Mouse (Mus musculus): ENCODE results near the gene Abcf2.
A peak's percentile ranks its signal among the peaks of the same experiment; 100 is the strongest.

Abcf2 gene

DNA sequence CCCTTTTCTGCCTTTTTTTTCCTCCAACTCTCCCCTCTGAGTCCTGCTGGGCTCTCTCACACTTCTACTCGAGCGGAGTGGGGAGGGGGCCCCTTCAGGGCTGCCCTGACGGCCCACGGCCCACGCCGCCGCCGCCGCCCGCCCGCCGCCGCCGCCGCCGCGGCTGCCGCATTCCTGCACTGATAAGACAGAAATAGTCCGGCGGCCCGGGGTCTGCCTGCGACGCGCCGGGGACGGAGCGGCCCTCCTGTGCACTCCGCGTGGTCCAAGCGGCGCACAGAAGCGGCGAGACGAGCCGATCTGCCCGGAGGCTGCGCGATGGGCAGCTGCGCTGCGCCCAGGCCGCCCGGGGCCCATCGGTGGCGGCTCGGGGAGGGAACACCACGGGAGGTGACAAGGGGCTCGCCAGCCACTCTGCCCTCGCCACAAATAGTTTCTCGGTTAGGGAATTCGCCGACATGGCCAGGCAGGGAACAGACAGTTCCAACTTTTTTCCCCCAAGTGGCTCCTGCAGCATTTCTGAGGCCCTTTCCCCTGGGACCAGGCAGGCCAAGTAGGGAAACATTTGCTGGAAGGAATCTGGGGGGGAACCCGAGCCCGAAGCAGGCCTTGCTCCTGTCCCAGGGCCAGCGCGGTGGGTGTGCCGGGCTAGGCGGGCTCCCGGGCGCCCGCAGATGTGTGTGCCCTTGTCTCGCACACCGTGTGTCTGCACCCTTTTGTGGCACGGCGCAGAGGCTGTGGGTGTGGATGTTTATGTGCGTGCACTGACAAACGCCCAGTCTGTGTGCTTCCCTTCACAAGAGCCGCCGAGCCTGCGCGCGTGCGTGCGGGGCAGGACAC, 24.9 kb upstream of the Abcf2 start:
- DNase-seq (ENCODE audit: low read depth, low spot score) = no peak

DNA sequence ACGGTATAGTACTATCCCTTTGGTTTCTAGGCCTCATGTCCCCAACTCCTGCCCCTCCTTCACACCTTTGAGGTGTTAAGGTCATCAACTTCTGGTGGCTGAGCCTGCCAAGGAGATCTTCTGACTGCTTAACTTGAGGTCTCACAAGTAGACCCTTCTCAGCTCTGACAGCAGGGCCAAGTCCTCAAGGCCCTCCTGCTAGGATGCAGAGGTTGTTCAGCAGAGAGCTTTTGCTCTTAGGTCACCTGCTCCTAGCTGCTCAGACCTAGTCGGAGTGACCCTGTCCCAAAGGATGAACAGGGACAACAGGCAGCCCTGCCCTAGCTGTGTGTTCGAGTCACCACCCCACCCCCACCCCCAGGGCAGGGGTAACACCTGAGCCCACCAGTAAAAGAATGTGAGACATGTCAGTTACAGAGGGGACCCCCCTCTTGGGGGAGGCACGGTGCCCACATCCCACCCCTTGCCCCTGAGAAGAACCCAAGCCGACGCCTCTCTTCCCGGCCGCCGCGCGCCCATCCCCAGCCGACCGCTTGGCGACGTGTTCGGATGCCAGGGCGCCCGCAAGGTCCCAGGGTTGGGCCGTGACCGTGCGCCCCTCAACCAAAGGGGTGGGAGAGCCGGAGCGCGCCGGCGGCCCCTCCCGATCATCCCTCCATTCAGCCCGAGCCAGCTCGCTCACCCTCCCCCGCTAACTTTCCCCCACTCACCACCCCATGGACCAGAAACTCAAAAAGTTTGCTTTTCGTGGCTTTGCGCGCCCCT, 24.0 kb upstream of the Abcf2 start:
- DNase-seq (ENCODE audit: low read depth, low spot score) = no peak

DNA sequence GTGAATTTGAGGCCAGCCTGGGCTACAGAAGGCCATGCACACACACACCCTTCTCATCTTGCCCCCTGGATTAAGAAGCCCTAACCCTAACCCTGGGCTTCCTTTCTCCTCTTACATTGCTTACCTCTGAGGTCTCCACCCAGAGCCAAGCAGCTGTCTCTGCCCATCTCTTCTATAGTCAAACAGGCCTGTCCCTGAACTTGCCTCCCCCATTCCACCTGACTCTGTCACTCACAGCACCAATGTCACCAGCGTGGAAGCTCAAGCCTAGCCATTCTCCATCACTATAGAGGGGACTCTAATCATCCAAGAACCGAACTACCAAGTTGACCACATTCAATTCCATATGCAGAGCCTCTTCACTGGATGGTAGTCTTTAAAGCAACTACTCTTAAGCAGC, 23.0 kb upstream of the Abcf2 start:
- no peak for DNase-seq (ENCODE audit: low read depth, low spot score)

DNA sequence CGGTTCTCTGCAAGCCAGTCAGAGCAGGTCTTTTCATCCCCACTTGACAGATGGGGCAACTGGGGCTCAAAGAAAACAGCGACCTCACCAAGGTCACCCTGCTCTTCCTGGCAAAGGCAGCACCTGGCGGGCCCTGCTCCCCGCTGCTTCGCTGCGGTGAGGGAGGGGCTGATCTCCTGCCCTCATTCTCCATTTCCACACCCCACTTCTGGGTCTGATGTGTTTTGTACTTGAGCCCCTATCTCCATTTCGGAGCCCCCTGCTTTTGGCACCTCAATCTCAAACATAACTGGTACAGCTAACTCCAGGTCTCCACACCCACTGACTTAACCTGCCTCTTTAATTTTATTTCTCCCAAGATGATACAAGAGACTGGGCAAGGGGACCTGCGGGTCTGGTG, 21.9 kb upstream of the Abcf2 start:
- no peak for DNase-seq (ENCODE audit: low read depth, low spot score)

DNA sequence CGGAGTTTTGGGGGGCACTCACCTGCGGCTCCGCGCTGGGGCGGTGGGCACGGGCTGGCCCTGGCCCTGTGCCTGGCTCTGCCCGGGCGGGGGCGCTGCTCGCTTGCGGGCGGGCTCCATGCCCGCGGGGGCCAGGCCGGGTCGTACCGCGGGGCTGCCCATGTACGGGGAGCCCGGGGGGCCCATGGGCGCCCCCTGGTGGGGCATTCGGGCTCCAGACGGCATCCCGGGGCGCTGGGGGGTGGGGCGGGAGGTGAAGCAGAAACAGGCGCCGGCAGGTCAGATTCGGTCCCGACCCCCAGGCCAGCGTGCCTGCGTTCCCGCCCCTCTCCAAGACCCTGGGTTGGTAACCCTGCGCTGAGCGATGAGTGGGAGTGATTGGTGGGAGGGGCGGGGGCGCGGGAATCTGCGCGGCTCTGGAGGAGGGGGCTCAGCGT, 21.3 kb upstream of the Abcf2 start:
- peak; percentile 55 for DNase-seq (ENCODE audit: low read depth, low spot score)

DNA sequence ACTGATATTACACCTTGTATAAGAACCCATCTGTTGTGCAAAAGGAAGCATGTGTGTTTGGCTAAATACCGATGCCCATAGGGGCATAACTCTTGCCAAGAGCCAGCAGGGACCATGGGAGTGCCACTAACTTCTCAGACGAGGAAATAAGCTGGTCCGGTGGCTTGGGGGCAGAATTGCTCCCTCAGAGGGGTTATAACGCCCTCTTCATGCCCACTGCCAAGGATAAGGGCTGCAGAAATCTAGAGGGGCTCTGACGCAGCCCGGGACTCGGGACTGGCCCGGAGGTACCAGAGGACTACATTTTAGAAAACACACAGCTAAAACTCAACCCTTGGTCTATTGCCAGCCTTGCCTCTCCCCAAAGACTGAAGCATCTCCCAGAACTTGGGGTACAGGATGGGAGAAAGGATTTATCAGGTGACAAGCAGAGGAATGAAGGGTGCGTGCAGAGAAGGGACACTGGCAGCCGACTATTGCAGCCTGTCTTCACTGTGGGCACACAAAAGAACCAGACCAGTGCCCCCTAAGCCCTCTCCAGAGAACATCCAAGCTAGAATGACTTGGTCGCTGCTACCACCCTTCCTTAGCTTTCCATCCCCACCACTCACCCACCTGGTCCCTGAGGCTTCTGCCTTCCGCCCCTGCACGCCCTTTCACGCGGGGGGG, 20.8 kb upstream of the Abcf2 start:
- DNase-seq (ENCODE audit: low read depth, low spot score) = no peak

DNA sequence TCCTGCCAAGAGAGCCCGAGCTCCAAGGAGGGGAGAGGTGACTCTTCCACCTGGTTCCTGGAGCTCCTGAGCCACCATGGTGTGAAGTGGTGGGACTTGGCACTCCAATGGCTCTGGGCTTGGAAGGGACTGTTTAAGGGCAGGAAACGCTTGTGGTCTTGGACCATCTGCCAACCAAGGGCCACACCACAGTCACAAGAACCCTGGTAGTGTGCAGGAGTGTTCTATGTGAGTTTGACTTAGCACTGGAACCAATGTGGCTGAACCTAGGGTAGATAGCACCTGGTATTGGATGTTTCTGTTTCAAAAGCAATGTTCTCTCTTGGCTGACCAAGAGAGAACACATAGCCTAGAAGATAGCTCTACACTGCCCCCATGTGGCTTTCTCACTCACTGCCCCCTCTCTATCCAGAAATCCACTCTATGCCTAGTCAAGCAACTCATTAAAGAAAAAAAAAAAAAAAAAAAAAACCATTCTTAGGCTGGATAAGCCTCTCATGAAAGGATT, 20.0 kb upstream of the Abcf2 start:
- peak; percentile 84 for DNase-seq (ENCODE audit: low read depth, low spot score)

DNA sequence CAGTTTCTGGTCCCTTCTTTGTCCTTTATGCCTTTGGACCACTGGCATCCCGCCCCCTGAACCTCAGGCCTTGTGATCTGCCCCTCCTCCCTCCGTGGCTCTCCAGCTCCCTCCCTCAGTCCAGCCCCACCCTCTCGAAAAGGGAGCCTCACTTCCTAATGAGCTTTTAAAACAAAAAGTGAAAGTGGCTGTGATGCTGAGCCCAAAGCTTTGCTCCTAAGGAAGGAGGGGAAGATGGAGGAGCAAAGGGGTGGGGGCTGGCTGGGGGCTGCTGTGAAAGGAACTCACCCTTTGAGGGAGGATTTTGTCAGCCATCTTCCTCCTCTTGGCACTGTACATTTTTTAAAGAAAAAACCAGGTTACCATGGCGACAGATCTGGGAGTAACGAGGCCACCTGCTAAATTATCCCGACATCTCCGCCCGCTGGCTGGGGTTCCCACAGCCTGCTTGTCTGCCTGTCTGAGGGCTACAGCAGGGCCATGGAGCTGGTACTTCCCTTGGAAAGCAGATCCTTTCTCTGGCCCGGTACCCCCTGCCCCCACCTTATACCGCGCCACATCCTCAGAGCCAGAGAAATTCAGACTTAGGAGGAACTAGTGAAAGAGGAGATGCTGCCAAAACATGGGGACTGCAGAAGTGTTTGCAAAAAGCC, 19.4 kb upstream of the Abcf2 start:
- no peak for DNase-seq (ENCODE audit: low read depth, low spot score)

DNA sequence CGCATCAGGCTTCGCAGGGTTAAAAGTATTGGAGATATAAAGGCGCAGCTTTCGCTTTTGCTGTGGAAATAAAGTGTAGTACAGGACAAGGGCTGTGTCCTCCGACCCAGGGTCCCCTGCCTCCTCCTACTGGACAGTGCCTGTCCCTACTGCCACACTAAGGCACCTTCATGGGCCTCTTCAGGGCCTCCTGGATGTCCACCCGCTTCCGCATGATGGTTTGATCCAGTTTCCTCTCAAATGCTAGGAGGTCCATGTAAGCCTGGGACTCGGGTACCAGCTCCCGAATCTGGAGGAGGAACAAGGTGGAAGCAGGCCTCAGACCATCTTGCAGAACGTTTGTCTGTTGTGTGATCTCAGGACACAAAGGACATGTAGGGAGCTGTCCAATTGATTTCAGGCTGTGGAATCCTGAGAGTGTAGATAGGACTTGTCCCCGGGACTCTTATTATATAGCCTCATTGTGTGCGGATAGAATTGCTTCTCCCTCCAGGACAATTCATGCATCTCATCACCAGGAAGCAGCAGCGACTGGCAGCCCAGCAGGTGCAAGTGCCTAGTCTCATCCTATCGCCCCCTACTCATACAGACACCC, 18.6 kb upstream of the Abcf2 start:
- no peak for DNase-seq (ENCODE audit: low read depth, low spot score)

DNA sequence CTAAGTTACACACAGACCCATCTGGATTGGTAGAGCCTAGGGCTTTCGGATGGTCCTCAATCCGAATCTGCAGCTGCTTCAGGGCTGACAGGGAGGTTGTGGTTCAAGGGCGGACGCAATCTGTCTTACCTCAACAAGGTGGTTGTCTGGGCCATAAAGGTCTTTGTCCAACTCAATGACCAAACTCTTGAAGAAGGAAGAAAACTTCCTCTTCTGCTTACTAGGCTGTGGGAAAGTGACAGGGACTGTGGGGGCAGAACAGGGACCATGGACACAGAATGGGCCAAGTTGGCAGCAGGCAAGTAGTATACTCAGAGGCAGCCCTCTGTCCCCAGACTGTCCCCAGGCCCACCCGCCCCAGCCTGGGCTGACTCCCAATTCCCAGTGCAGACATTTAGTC, 18.0 kb upstream of the Abcf2 start:
- DNase-seq (ENCODE audit: low read depth, low spot score) = no peak

DNA sequence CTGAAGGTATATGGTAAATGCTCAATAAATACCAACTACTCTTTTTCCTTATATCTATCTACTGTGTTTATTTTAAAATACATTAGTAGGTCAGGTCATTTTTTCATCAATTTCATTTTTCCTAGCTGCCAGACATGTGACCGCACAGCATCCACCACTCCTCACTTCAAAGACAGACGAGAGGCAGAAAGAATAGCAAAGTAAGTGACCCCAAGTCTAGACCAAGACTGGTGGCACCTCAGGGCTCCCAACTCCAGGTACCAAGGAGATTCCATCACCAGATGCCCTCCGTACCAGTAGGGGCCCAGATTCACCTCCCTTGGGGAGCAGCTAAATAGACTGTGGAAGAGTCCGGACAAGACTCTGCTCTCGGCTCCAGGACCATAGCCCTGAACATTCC, 17.1 kb upstream of the Abcf2 start:
- no peak for DNase-seq (ENCODE audit: low read depth, low spot score)

DNA sequence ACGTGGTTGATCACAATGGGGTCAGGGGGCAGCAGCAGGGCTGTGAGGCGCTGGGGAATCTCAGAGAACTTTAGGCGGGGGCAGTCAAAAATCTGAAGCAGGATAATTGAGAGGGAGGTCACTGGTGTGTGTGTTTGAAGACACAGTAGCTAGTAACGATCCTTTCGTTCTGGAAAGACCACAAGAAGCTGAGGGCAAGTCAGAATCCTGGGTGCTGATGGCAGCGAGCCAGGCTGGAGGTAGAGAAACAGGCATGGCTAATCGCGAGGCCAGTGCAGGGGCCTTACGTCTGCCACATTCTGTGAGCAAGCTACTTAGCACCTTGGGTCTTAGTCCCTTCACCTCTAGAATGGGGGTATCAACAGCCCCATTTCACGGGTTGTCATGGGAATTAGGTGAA, 16.7 kb upstream of the Abcf2 start:
- no peak for DNase-seq (ENCODE audit: low read depth, low spot score)

DNA sequence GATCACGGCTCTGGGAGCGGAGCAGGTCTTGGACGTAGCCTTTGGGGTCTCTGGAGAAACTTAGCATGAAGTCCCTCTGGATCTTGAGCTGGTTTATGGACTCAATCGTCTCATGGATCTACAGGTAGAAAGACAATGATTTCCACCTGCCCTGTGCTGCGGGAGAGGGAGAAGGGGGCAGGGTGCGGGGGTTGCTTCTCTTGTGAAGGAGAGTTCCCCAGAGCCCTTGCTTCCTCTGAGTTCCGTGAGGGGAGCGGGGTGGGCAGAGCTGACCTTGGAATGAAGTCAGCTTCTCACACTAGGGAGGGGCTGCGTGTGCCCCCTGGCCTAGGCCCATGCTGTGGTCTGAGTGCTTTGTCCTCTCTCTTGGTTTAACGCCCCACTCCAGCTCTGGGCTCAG, 16.0 kb upstream of the Abcf2 start:
- DNase-seq (ENCODE audit: low read depth, low spot score) = no peak

DNA sequence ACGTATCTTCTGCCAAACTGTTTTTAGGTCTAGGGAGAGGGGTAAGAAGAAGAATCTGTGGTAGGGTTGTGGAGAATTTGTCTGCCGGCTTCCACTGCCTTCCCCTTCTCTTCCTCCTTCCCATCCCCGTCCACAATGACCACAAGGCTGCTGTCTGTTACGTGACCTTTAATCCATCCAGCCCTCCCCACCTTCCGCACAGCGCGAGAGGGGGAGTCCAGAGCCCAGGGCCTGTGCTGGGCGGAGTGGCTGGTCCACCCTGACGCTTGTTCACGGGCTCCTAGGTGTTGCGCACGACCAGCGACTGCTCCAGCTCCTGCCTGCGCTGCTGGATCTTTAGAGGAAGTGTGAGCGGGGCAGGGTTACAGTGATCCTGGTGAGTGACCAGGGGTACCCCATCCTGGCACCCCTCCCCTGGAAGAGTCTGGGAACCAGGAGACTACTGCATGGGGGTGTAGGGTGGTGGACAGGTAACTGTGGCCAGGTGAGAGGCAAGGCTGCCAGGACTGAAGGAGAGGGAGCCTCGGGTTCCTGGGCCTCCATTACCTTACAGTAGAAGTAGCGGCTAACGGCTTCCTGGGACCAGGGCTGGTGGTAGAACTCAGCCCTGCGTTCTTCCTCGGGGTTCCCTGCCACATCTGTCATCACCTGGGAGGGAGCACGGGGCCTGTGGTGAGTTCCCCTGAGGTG, 15.3 kb upstream of the Abcf2 start:
- DNase-seq (ENCODE audit: low read depth, low spot score) = no peak

DNA sequence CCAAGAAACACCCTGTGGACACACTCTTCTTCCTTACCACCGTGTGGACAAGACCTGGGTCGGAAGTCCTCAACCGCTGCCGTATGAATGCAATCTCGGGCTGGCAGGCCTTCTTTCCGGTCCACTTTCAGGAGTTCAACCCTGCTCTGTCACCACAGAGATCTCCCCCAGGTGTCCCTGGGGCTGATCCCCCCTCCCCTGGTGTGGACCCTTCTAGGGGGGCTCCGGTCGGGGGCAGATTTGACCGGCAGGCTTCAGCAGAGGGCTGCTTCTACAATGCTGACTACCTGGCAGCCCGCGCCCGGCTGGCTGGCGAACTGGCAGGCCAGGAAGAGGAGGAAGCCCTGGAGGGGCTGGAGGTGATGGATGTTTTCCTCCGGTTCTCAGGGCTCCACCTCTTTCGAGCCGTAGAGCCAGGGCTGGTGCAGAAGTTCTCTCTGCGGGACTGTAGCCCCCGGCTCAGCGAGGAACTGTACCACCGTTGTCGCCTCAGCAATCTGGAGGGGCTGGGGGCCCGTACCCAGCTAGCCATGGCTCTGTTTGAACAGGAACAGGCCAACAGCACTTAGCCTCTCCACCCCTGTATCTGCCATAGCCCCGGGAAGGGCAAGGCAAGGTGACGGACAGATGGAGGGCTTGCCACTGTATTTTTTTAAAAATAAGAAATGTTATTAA, 14.7 kb upstream of the Abcf2 start:
- no peak for DNase-seq (ENCODE audit: low read depth, low spot score)

DNA sequence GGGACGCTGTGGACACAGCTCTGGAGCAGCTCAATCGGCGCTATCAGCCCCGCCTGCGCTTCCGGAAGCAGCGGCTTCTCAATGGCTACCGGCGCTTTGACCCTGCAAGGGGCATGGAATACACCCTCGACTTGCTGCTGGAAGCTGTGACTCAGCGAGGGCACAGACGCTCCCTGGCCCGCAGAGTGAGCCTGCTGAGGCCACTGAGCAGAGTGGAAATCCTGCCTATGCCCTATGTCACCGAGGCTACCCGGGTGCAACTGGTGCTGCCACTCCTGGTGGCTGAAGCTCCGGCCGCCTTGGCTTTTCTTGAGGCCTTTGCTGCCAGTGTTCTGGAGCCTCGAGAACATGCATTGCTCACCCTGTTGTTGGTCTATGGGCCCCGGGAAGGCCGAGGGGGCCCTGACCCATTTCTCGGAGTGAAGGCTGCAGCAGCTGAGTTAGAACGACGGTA, 14.0 kb upstream of the Abcf2 start:
- DNase-seq (ENCODE audit: low read depth, low spot score) = no peak

DNA sequence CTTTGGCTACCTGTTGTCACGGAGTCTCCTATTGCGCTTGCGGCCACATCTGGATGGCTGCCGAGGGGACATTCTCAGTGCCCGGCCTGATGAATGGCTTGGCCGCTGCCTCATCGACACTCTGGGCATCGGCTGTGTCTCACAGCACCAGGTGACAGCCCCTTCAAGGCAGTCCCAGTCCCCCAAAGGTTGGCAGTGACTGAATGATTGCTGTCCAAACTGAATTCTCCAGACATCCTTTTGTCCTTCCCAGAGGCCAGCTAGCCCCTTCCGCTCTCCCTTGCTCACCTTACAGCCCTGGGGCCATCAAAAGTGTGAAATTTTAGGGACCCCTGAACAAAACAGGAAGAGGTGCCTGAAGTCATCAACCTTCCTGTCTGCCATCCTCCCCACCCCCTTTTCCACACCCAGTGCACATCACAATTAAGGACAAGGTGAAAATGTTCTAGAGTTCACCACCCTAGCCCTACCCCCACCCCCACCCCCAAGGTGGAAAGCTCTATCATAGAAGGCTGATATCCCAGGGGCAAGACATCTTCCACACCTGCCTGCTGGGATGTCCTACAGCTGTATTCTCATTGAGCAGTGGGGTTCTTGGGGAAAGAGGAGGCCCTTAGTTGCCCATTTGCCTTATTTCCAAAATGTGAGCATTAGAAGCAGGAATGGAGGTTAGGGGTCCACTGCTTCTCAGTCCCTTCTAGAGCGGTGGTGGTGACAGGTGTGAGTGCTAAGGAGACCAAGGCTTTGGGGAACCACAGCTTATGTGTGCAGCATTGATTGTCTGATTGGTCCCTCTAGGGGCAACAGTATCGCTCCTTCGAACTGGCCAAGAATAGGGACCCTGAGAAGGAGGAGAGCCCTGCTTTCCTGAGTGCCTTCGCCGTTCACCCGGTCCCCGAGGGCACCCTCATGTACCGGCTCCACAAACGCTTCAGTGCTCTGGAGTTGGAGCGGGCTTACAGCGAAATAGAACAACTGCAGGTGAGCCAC, 12.5 kb upstream of the Abcf2 start:
- DNase-seq (ENCODE audit: low read depth, low spot score) = no peak

DNA sequence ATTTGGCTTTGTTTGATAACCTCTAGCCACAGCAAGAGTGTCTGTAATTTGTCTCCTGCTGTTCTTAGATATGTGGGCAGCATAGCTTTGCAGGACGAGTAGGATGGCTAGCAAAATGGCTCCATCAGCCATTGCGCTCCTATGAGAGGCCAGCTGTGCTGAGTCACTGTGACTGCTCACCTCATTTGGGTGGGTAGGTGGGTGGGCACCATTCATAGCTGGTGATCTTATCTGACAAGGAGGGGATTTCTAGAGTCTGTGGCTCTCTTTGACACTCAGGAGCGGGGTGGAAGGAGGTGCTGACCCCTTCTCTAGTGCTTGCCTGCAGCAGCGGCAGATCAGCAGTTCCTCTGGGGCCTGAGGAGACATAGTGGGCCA, 9.9 kb upstream of the Abcf2 start:
- no peak for DNase-seq (ENCODE audit: low read depth, low spot score)
